Mouse (Mus musculus) MEL (cell line): ENCODE results near the gene Cdk5. TPM values are rescaled to one million over a fixed set of nuclear protein-coding genes. Genes with fewer than 3 reads are reported as not detected.

Source experiments
- DNase-seq: peaks from one replicate; pipeline ENCODE4 v3.0.0; 2011; ENCODE audit warnings: low read depth, low spot score
- H3K27ac ChIP-seq: 2 replicates; pipeline ENCODE4 v1.5.1; 2012; ENCODE audit warnings: low read depth, mild to moderate bottlenecking, control low read depth, low read length, moderate library complexity; ENCODE audit not compliant: control insufficient read depth
- H3K27me3 ChIP-seq, 2 experiments: fragments of 150-350 bp in 1 of 2; sonication (generic) in 1 of 2; 2 replicates each; pipeline ENCODE4 v1.6.1; 2012; ENCODE audit warnings: low read length in 2 of 2, mild to moderate bottlenecking in 2 of 2, improper control_type of control experiment in 1 of 2, moderate library complexity in 1 of 2; ENCODE audit not compliant: insufficient read depth in 2 of 2, control insufficient read depth in 1 of 2
- H3K36me3 ChIP-seq, 2 experiments: 2 replicates each; pipeline ENCODE4 v1.6.1; 2012 to 2014; ENCODE audit warnings: low read length in 2 of 2, improper control_type of control experiment in 1 of 2, inconsistent platforms in 1 of 2, mild to moderate bottlenecking in 1 of 2; ENCODE audit not compliant: insufficient read depth in 2 of 2, control insufficient read depth in 1 of 2
- H3K4me1 ChIP-seq, 2 experiments: fragments of 150-350 bp in 1 of 2; sonication (generic) in 1 of 2; 2 replicates each; pipeline ENCODE4 v1.6.1; 2012; ENCODE audit warnings: low read length in 2 of 2, improper control_type of control experiment in 1 of 2, mild to moderate bottlenecking in 1 of 2; ENCODE audit not compliant: insufficient read depth in 2 of 2, control insufficient read depth in 1 of 2
- H3K4me3 ChIP-seq, 2 experiments: fragments of 150-350 bp in 1 of 2; sonication (generic) in 1 of 2; 2 replicates each; pipeline ENCODE4 v1.5.1; 2012; ENCODE audit warnings: low read depth in 2 of 2, low read length in 2 of 2, mild to moderate bottlenecking in 2 of 2, moderate library complexity in 2 of 2, control low read depth in 1 of 2, improper control_type of control experiment in 1 of 2; ENCODE audit not compliant: control insufficient read depth in 1 of 2, insufficient read depth in 1 of 2
- H3K79me2 ChIP-seq: 2 replicates; pipeline ENCODE4 v1.6.1; 2012; ENCODE audit warnings: mild to moderate bottlenecking, low read length, moderate library complexity; ENCODE audit not compliant: control insufficient read depth, poor library complexity, insufficient read depth
- H3K9ac ChIP-seq: 2 replicates; pipeline ENCODE4 v1.6.1; 2012; ENCODE audit warnings: low read depth, mild to moderate bottlenecking, control low read depth, low read length, moderate library complexity; ENCODE audit not compliant: control insufficient read depth, poor library complexity, severe bottlenecking
- H3K9me3 ChIP-seq: fragments of 150-350 bp; sonication (generic); replicated peaks from 2 replicates; pipeline ENCODE4 v1.6.1; 2012; ENCODE audit warnings: mild to moderate bottlenecking, low read length, improper control_type of control experiment, moderate library complexity; ENCODE audit not compliant: insufficient read depth
- CHD1 ChIP-seq: IDR thresholded peaks from 2 replicates; pipeline ENCODE4 v1.6.1; 2012; ENCODE audit warnings: low read depth, mild to moderate bottlenecking, inconsistent platforms, low read length, improper control_type of control experiment
- CHD2 ChIP-seq: IDR thresholded peaks from 2 replicates; pipeline ENCODE4 v1.6.1; 2011; ENCODE audit warnings: low read length, improper control_type of control experiment
- CTCF ChIP-seq, 3 experiments: IDR thresholded peaks in 2 of 3; conservative IDR thresholded peaks in 1 of 3; 2 replicates each; pipeline ENCODE4 v1.5.1; 2011 to 2012; ENCODE audit warnings: low read length in 3 of 3, low read depth in 2 of 3, mild to moderate bottlenecking in 2 of 3, improper control_type of control experiment in 1 of 3, inconsistent platforms in 1 of 3, mixed read lengths in 1 of 3, moderate library complexity in 1 of 3; ENCODE audit not compliant: control insufficient read depth in 1 of 3, insufficient read depth in 1 of 3, poor library complexity in 1 of 3, severe bottlenecking in 1 of 3
- E2F4 ChIP-seq: IDR thresholded peaks from 2 replicates; pipeline ENCODE4 v1.6.1; 2011; ENCODE audit warnings: low read depth, low read length, improper control_type of control experiment, borderline replicate concordance
- EP300 ChIP-seq, 2 experiments: IDR thresholded peaks; 2 replicates each; pipeline ENCODE4 v1.6.1; 2011; ENCODE audit warnings: improper control_type of control experiment in 2 of 2, low read length in 2 of 2, low read depth in 1 of 2, mild to moderate bottlenecking in 1 of 2
- ETS1 ChIP-seq: IDR thresholded peaks from 2 replicates; pipeline ENCODE4 v1.6.1; 2012; ENCODE audit warnings: low read depth, mild to moderate bottlenecking, inconsistent platforms, low read length, improper control_type of control experiment, moderate library complexity
- GATA1 ChIP-seq: IDR thresholded peaks from 2 replicates; pipeline ENCODE4 v1.6.1; 2011; ENCODE audit warnings: low read depth, low read length, improper control_type of control experiment
- KAT2A ChIP-seq: conservative IDR thresholded peaks from 2 replicates; pipeline ENCODE4 v1.6.1; 2012; ENCODE audit warnings: low read depth, low read length, improper control_type of control experiment, inconsistent platforms
- MAFK ChIP-seq: IDR thresholded peaks from 2 replicates; pipeline ENCODE4 v1.6.1; 2011; ENCODE audit warnings: low read depth, mild to moderate bottlenecking, low read length, improper control_type of control experiment, borderline replicate concordance
- MEF2A ChIP-seq: IDR thresholded peaks from 2 replicates; pipeline ENCODE4 v1.6.1; 2014; ENCODE audit warnings: low read depth, mild to moderate bottlenecking, inconsistent platforms, low read length, improper control_type of control experiment; ENCODE audit not compliant: poor library complexity, insufficient replicate concordance, severe bottlenecking; ENCODE audit errors: extremely low read depth
- MXI1 ChIP-seq: IDR thresholded peaks from 2 replicates; pipeline ENCODE4 v1.6.1; 2011; ENCODE audit warnings: mild to moderate bottlenecking, low read depth, low read length, improper control_type of control experiment
- MYB ChIP-seq: IDR thresholded peaks from 2 replicates; pipeline ENCODE4 v1.6.1; 2011; ENCODE audit warnings: mild to moderate bottlenecking, low read depth, low read length, improper control_type of control experiment
- MYC ChIP-seq: IDR thresholded peaks from 2 replicates; pipeline ENCODE4 v1.6.1; 2011; ENCODE audit warnings: low read depth, mild to moderate bottlenecking, low read length, improper control_type of control experiment, moderate library complexity
- NELFE ChIP-seq: IDR thresholded peaks from 2 replicates; pipeline ENCODE4 v1.6.1; 2011; ENCODE audit warnings: low read depth, low read length, improper control_type of control experiment
- NRF1 ChIP-seq: IDR thresholded peaks from 2 replicates; pipeline ENCODE4 v1.6.1; 2014; ENCODE audit warnings: low read depth, mild to moderate bottlenecking, inconsistent platforms, low read length, improper control_type of control experiment, moderate library complexity; ENCODE audit not compliant: poor library complexity, insufficient read depth, severe bottlenecking
- POLR2A ChIP-seq, 2 experiments: IDR thresholded peaks; 2 replicates each; pipeline ENCODE4 v1.6.1; 2011 to 2012; ENCODE audit warnings: low read length in 2 of 2, mild to moderate bottlenecking in 2 of 2, control low read depth in 1 of 2, improper control_type of control experiment in 1 of 2, low read depth in 1 of 2, moderate library complexity in 1 of 2; ENCODE audit not compliant: control insufficient read depth in 1 of 2, insufficient read depth in 1 of 2, poor library complexity in 1 of 2
- POLR2AphosphoS2 ChIP-seq: IDR thresholded peaks from 2 replicates; pipeline ENCODE4 v1.6.1; 2011; ENCODE audit warnings: low read length, improper control_type of control experiment
- POLR2AphosphoS5 ChIP-seq: IDR thresholded peaks from 2 replicates; pipeline ENCODE4 v1.6.1; 2012; ENCODE audit warnings: low read depth, borderline replicate concordance, mild to moderate bottlenecking, inconsistent platforms, low read length, moderate library complexity, mixed read lengths
- RAD21 ChIP-seq: IDR thresholded peaks from 2 replicates; pipeline ENCODE4 v1.6.1; 2011; ENCODE audit warnings: mild to moderate bottlenecking, low read depth, low read length, improper control_type of control experiment
- RCOR1 ChIP-seq: IDR thresholded peaks from 2 replicates; pipeline ENCODE4 v1.6.1; 2012; ENCODE audit warnings: low read depth, mild to moderate bottlenecking, inconsistent platforms, low read length, improper control_type of control experiment
- SIN3A ChIP-seq: IDR thresholded peaks from 2 replicates; pipeline ENCODE4 v1.6.1; 2012; ENCODE audit warnings: low read length, improper control_type of control experiment, inconsistent platforms
- SMC3 ChIP-seq: IDR thresholded peaks from 2 replicates; pipeline ENCODE4 v1.6.1; 2011; ENCODE audit warnings: low read depth, low read length, improper control_type of control experiment
- TAL1 ChIP-seq: IDR thresholded peaks from 2 replicates; pipeline ENCODE4 v1.6.1; 2012; ENCODE audit warnings: mild to moderate bottlenecking, inconsistent platforms, low read length, moderate library complexity, mixed read lengths
- TCF12 ChIP-seq: IDR thresholded peaks from 2 replicates; pipeline ENCODE4 v1.6.1; 2014; ENCODE audit warnings: low read depth, mild to moderate bottlenecking, inconsistent platforms, low read length, improper control_type of control experiment, moderate library complexity
- UBTF ChIP-seq: IDR thresholded peaks from 2 replicates; pipeline ENCODE4 v1.6.1; 2012; ENCODE audit warnings: low read depth, mild to moderate bottlenecking, inconsistent platforms, low read length, improper control_type of control experiment, moderate library complexity, borderline replicate concordance; ENCODE audit not compliant: insufficient read depth
- USF2 ChIP-seq, 2 experiments: IDR thresholded peaks; 2 replicates each; pipeline ENCODE4 v1.6.1; 2011 to 2012; ENCODE audit warnings: improper control_type of control experiment in 2 of 2, low read length in 2 of 2, borderline replicate concordance in 1 of 2, inconsistent platforms in 1 of 2, low read depth in 1 of 2, mild to moderate bottlenecking in 1 of 2; ENCODE audit not compliant: insufficient read depth in 1 of 2
- ZC3H11A ChIP-seq: IDR thresholded peaks from 2 replicates; pipeline ENCODE4 v1.6.1; 2012; ENCODE audit warnings: low read depth, mild to moderate bottlenecking, inconsistent platforms, low read length, improper control_type of control experiment
- ZKSCAN1 ChIP-seq: IDR thresholded peaks from 2 replicates; pipeline ENCODE4 v1.6.1; 2012; ENCODE audit warnings: low read depth, mild to moderate bottlenecking, inconsistent platforms, low read length, improper control_type of control experiment, moderate library complexity
- ZMIZ1 ChIP-seq: IDR thresholded peaks from 2 replicates; pipeline ENCODE4 v1.6.1; 2012; ENCODE audit warnings: low read depth, mild to moderate bottlenecking, inconsistent platforms, low read length, improper control_type of control experiment, moderate library complexity
- ZNF384 ChIP-seq: IDR thresholded peaks from 2 replicates; pipeline ENCODE4 v1.6.1; 2012; ENCODE audit warnings: low read depth, mild to moderate bottlenecking, inconsistent platforms, low read length, improper control_type of control experiment
- polyA plus RNA-seq, 2 experiments: library from polyadenylated mRNA; stranded (reverse) in 1 of 2; unstranded in 1 of 2; fragments of >175 nt in 1 of 2; fragments of >200 nt in 1 of 2; gene quantifications; 2 replicates each; pipeline versions ENCODE4 v1.2.1 to v1.2.4; 2012; ENCODE audit warnings: low replicate concordance in 2 of 2, low read depth in 1 of 2; ENCODE audit not compliant: insufficient read length in 2 of 2, insufficient read depth in 1 of 2, missing spikeins in 1 of 2
- total RNA-seq: library from RNA; depleted of rRNA; stranded (reverse); fragments of 300-350 nt; gene quantifications from 2 replicates; pipeline ENCODE4 v1.2.3, GENCODE M21; 2012

The Cdk5 gene
- total and polyA plus RNA-seq, 3 experiments, result 24.8 to 82.6 TPM; not detected in 1

DNA sequence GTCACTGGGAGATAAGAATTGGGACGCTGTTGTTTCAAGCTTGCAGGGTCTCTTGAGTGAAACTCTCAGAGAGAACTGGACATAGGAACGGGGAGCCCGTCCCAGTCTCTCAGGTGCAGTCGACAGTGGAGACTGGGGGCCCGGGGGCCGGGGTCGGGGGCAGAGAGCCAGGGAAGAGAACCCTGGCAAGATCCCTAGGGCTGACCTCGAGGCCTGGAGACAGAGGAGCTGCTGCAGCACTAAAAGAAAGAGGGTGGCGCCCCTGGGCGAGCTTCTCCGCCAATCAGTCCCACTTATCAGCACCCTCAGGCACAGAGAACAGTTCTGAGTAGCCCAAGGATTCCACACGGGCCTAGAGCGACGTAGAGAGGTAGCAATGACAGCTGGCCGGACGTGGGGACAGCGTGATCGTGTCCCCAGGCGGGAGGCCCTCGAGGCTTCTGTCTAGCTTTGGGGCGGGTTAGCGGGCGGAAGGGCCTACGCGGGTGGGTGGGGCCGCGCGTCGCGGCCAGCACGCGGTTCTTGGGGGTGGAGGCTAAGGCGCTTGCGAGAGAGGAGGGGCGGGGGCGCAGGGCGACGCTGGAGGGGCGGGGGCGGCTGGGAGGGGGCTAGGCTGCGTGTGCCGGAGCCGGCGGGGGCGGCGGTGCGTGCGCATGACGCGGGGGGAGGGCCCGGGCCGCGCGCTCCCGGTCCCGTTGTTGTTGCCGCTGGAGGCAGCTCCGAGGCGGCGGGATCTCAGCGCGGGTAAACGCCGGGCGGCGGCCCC is 28.1 kb upstream of the Cdk5 start (continued):
- TF ChIP-seq RAD21, result no peak
- no peak for TF ChIP-seq ZC3H11A
- TF ChIP-seq ETS1, result peak; percentile 39; the same call in 1 of the 2 replicates
- no peak for TF ChIP-seq ZNF384
- TF ChIP-seq ZKSCAN1, result no peak
- TF ChIP-seq RCOR1, result no peak
- TF ChIP-seq UBTF, result no peak
- TF ChIP-seq CHD2, result no peak
- peak; percentile 78 for TF ChIP-seq POLR2AphosphoS2
- TF ChIP-seq TAL1, result no peak
- peak; percentile 22; the same call in 1 of the 2 replicates for TF ChIP-seq MEF2A
- no peak for TF ChIP-seq CTCF (IDR thresholded peaks at IDR 0.05 in 2 of 3, conservative IDR thresholded peaks at IDR 0.05 in 1 of 3; ENCODE audit: control insufficient read depth in 1 of 3, insufficient read depth in 1 of 3, low read depth in 2 of 3, low read length in 3 of 3, poor library complexity in 1 of 3, severe bottlenecking in 1 of 3)
- TF ChIP-seq POLR2A (IDR thresholded peaks at IDR 0.05; ENCODE audit: control insufficient read depth in 1 of 2, insufficient read depth in 1 of 2, low read depth in 1 of 2, low read length in 2 of 2, poor library complexity in 1 of 2), result peak; percentile 89

DNA sequence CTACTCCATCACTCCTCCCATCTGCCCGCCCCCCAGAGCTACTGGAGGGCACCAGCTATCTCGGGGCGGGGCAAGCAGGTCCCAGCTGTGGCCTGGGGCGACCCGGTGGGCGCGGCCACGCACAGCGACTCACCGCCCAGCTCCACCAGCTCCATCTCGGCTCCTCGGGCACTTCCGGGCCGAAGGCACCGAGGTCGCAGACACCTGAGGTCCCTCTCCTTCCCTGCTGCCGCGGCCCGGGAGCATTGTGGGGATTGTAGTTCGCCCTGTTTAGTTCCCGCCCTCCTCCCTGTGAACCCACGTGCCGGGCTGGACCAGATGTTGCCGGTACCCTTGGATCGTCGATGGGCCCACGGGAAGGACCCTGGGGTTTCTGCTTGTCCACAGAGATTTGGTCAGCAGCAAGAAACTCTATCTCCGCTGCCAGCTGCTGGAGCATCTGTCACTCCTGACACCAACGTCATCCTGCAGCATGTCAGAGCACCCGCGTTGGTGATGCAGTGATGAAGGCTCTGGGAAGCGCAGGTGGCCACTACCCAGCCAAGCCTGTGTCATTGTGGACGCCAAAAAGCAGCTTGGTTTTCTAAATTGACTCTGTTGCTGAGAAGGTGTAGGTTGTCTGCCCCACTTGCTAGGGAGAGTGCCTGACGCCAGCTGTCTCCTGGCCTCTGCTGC is 24.4 kb upstream of the Cdk5 start, which contains the start of gene Tmub1:
Gene Tmub1, minus strand, starts transcription at position 231 of the 675 bp plus-strand sequence.
- Histone ChIP-seq H3K4me3 (peak within 1 kb of the TSS; percentile 49 to 66), H3K4me1 (peaks cover 6 to 18% of the 10 kb centered on the region in 2 experiments), H3K27me3 (no peaks in the 10 kb centered on the region), H3K9me3 (no peaks in the 10 kb centered on the region), H3K27ac (no peak within 1 kb of the TSS), H3K79me2 (peaks cover 27% of the 10 kb centered on the region), H3K36me3 (peaks cover 0 to 24% of the 10 kb centered on the region in 2 experiments; a peak in 2 of 4 replicates), H3K9ac (peak within 1 kb of the TSS; percentile 65)
- DNase-seq, result peak; percentile 97
- TF ChIP-seq ETS1 (peak; percentile 65), KAT2A (peak; percentile 87), MXI1 (peak; percentile 99), ZMIZ1 (no peak), MYC (peak; percentile 92), CHD1 (no peak), NRF1 (0 out of 2 replicates have a peak, but pooled peaks have one; percentile 41), GATA1 (no peak), EP300 (IDR thresholded peaks at IDR 0.05; ENCODE audit: low read depth in 1 of 2, low read length in 2 of 2) (no peak), RAD21 (no peak), ZNF384 (no peak), TAL1 (peak; percentile 31), CTCF (IDR thresholded peaks at IDR 0.05 in 2 of 3, conservative IDR thresholded peaks at IDR 0.05 in 1 of 3; ENCODE audit: control insufficient read depth in 1 of 3, insufficient read depth in 1 of 3, low read depth in 2 of 3, low read length in 3 of 3, poor library complexity in 1 of 3, severe bottlenecking in 1 of 3) (no peak), ZC3H11A (no peak), RCOR1 (no peak), UBTF (no peak), USF2 (IDR thresholded peaks at IDR 0.05; ENCODE audit: borderline replicate concordance in 1 of 2, insufficient read depth in 1 of 2, low read depth in 1 of 2, low read length in 2 of 2) (no peak), MYB (no peak), SMC3 (no peak), POLR2AphosphoS2 (no peak), NELFE (no peak), E2F4 (peak; percentile 75; the same call in 1 of the 2 replicates), SIN3A (peak; percentile 97), TCF12 (no peak; the same call in 1 of the 2 replicates), MAFK (no peak), POLR2AphosphoS5 (no peak)
